In genomic region chr1:34850343-34851136, GRCm38 (mm10) we compare ENCODE assay signal across 8 mouse cellular contexts. TPM values are rescaled to one million over a fixed set of nuclear protein-coding genes. Genes with fewer than 3 reads are reported as not detected.
DNase-seq lines count a peak whose midpoint lies in the region; ATAC-seq lines count a peak whose summit lies in the region.

No protein-coding gene starts in this region.

- no peak overlapping the region for H3K27ac ChIP-seq in heart, embryonic 12.5 days (ENCODE audit: poor library complexity, severe bottlenecking)
- H3K27ac ChIP-seq in forebrain, embryonic 12.5 days = no peak overlapping the region
- no peak overlapping the region for H3K27ac ChIP-seq in liver, embryonic 13.5 days

- no peak for DNase-seq in heart, postnatal 10 days
- DNase-seq in R1 (ENCODE audit: low read depth, low spot score) = peak; percentile 36
- no peak for DNase-seq in liver, embryonic 13.5 days
- DNase-seq in right cerebral cortex, postnatal 25 days = no peak
- DNase-seq in adrenal gland, postnatal 4 days (ENCODE audit: low spot score in 2 of 2) = no peak
- DNase-seq in left cerebral cortex, postnatal 10 days (ENCODE audit: extremely low spot score in 1 of 2, low spot score in 2 of 2) = no peak

- peak overlapping the region; percentile 92 for H3K4me3 ChIP-seq in heart, embryonic 12.5 days
- H3K4me3 ChIP-seq in forebrain, embryonic 12.5 days (replicated peaks) = peak overlapping the region; percentile 80
- H3K4me3 ChIP-seq in liver, embryonic 13.5 days (replicated peaks) = peak overlapping the region; percentile 72

- peak overlapping the region; percentile 86 for H3K4me2 ChIP-seq in heart, embryonic 12.5 days
- peak overlapping the region; percentile 78 for H3K4me2 ChIP-seq in forebrain, embryonic 12.5 days
- peak overlapping the region; percentile 92 for H3K4me2 ChIP-seq in liver, embryonic 13.5 days

- peak overlapping the region; percentile 97 for H3K9ac ChIP-seq in heart, embryonic 12.5 days
- peak overlapping the region; percentile 84 for H3K9ac ChIP-seq in forebrain, embryonic 12.5 days
- H3K9ac ChIP-seq in liver, embryonic 13.5 days = peak overlapping the region; percentile 82

- H3K36me3 ChIP-seq in heart, embryonic 12.5 days = no peaks in the 10 kb centered on the region
- no peaks in the 10 kb centered on the region for H3K36me3 ChIP-seq in forebrain, embryonic 12.5 days (replicated peaks)
- H3K36me3 ChIP-seq in liver, embryonic 13.5 days = no peaks in the 10 kb centered on the region

- peaks cover 26% of the 10 kb centered on the region for H3K4me1 ChIP-seq in heart, embryonic 12.5 days (replicated peaks)
- H3K4me1 ChIP-seq in forebrain, embryonic 12.5 days = peaks cover 23% of the 10 kb centered on the region
- H3K4me1 ChIP-seq in liver, embryonic 13.5 days (replicated peaks) = peaks cover 23% of the 10 kb centered on the region

- peak; percentile 58 for ATAC-seq in heart, embryonic 12.5 days (ENCODE audit: insufficient number of reproducible peaks, low FRiP score)
- ATAC-seq in forebrain, embryonic 12.5 days (ENCODE audit: low FRiP score) = peak; percentile 64
- ATAC-seq in liver, embryonic 13.5 days (ENCODE audit: low read depth) = no peak; the same call in 1 of the 2 replicates

- intact Hi-C loops in heart, postnatal 10 days (cut with DNase I) = no loop called here
- intact Hi-C loops in left cerebral cortex, postnatal 10 days (cut with DNase I) = no loop called here

- H3K9me3 ChIP-seq in heart, embryonic 12.5 days (replicated peaks) = no peaks in the 10 kb centered on the region
- no peaks in the 10 kb centered on the region for H3K9me3 ChIP-seq in forebrain, embryonic 12.5 days
- no peaks in the 10 kb centered on the region for H3K9me3 ChIP-seq in liver, embryonic 13.5 days (replicated peaks)

- 46% methylated on average over 11 of the region's 11 CpGs for WGBS in heart, embryonic 12.5 days
- WGBS in forebrain, embryonic 12.5 days = 44% methylated on average over 11 of the region's 11 CpGs
- WGBS in liver, embryonic 13.5 days (ENCODE audit: insufficient replicate concordance) = 41% methylated on average over 11 of the region's 11 CpGs

- no peaks in the 10 kb centered on the region for H3K27me3 ChIP-seq in heart, embryonic 12.5 days (replicated peaks)
- no peaks in the 10 kb centered on the region for H3K27me3 ChIP-seq in forebrain, embryonic 12.5 days
- H3K27me3 ChIP-seq in liver, embryonic 13.5 days = no peaks in the 10 kb centered on the region

RNA-seq across cellular contexts. Expression of gene Plekhb2, which starts 0.8 kb away (rescaled TPM):
- polyA plus RNA-seq in heart, embryonic 12.5 days (2016; fragmentation: Nextera tagmentation; extraction: Ambion mirVana) = 64.2 and 67.3 TPM in 2 replicates
- 10 to 100 TPM; 66.9 to 72.3 TPM for total RNA-seq in heart, postnatal 10 days (2021)
- polyA plus RNA-seq in forebrain, embryonic 12.5 days (2016; fragmentation: Nextera tagmentation; extraction: Ambion mirVana) = 47.6 and 51.9 TPM in 2 replicates
- polyA plus RNA-seq in liver, embryonic 13.5 days (2015; fragmentation: Nextera tagmentation; extraction: Ambion mirVana) = 9.7 and 11.5 TPM in 2 replicates
- total RNA-seq in adrenal gland, postnatal 4 days (2021) = 100 to 1,000 TPM; 110 to 128 TPM
- total RNA-seq in left cerebral cortex, postnatal 10 days (2021) = 100 to 1,000 TPM; 224 to 237 TPM

RNA-seq across cellular contexts. Expression of gene Fam168b, which starts 7.7 kb away (rescaled TPM):
- polyA plus RNA-seq in heart, embryonic 12.5 days (2016; fragmentation: Nextera tagmentation; extraction: Ambion mirVana) = 65.7 and 69.2 TPM in 2 replicates
- 10 to 100 TPM; 72.6 to 78.1 TPM for total RNA-seq in heart, postnatal 10 days (2021)
- polyA plus RNA-seq in forebrain, embryonic 12.5 days (2016; fragmentation: Nextera tagmentation; extraction: Ambion mirVana) = 176 and 179 TPM in 2 replicates
- polyA plus RNA-seq in liver, embryonic 13.5 days (2015; fragmentation: Nextera tagmentation; extraction: Ambion mirVana) = 16.1 and 18.3 TPM in 2 replicates
- total RNA-seq in adrenal gland, postnatal 4 days (2021) = 100 to 1,000 TPM; 164 to 170 TPM
- 100 to 1,000 TPM; 227 to 237 TPM for total RNA-seq in left cerebral cortex, postnatal 10 days (2021)
